Mouse (Mus musculus) liver, embryonic 15.5 days (tissue): Measurements from ENCODE around the gene H2-Ob. TPM values are rescaled to one million over a fixed set of nuclear protein-coding genes. Genes with fewer than 3 reads are reported as not detected.
"Not testable (repeated sequence)": the region's sequence is repeated elsewhere in the genome, so short reads cannot be mapped to it uniquely, and the experiment has no call there.

Experiments used
- ATAC-seq: fragments of 200-750 bp; cut with Nextera tagmentation; 2 replicates; pipeline ENCODE4 v1.8.0; 2017; ENCODE audit warnings: moderate number of reproducible peaks, mild to moderate bottlenecking, moderate library complexity; ENCODE audit not compliant: insufficient read depth
- H3K27ac ChIP-seq: fragments of 300-500 bp; sonication (generic); replicated peaks from 2 replicates; pipeline ENCODE4 v1.5.1; 2015; ENCODE audit warnings: mild to moderate bottlenecking, inconsistent platforms
- H3K27me3 ChIP-seq: fragments of 300-500 bp; sonication (generic); 2 replicates; pipeline ENCODE4 v1.6.1; 2015; ENCODE audit warnings: mild to moderate bottlenecking, inconsistent platforms
- H3K36me3 ChIP-seq: fragments of 300-500 bp; sonication (generic); replicated peaks from 2 replicates; pipeline ENCODE4 v1.6.1; 2015; ENCODE audit warnings: moderate library complexity, mild to moderate bottlenecking, inconsistent platforms
- H3K4me1 ChIP-seq: fragments of 300-500 bp; sonication (generic); replicated peaks from 2 replicates; pipeline ENCODE4 v1.6.1; 2015; ENCODE audit warnings: inconsistent platforms
- H3K4me2 ChIP-seq: fragments of 300-500 bp; sonication (generic); 2 replicates; pipeline ENCODE4 v1.6.1; 2015; ENCODE audit warnings: moderate library complexity, mild to moderate bottlenecking, inconsistent platforms
- H3K4me3 ChIP-seq: fragments of 300-500 bp; sonication (generic); replicated peaks from 2 replicates; pipeline ENCODE4 v1.5.1; 2015; ENCODE audit warnings: mild to moderate bottlenecking, inconsistent platforms
- H3K9ac ChIP-seq: fragments of 300-500 bp; sonication (generic); 2 replicates; pipeline ENCODE4 v1.6.1; 2015; ENCODE audit warnings: moderate library complexity, mild to moderate bottlenecking, inconsistent platforms
- H3K9me3 ChIP-seq: fragments of 300-500 bp; sonication (generic); replicated peaks from 2 replicates; pipeline ENCODE4 v1.6.1; 2016; ENCODE audit warnings: inconsistent platforms
- WGBS: fragments of 180-500 bp; shearing (Covaris S2); methylation state at CpG from one replicate; pipeline ENCODE4 v1.1.7; 2015; ENCODE audit warnings: mixed read lengths; ENCODE audit not compliant: insufficient replicate concordance; 5-methylcytosine and 5-hydroxymethylcytosine counted together
- polyA plus RNA-seq: library from polyadenylated mRNA; unstranded; fragments of >200 nt; fragmentation: Nextera tagmentation; extraction: Ambion mirVana; gene quantifications from 2 replicates; pipeline ENCODE4 v1.2.1, GENCODE M21; 2015

Gene H2-Ob
- polyA plus RNA-seq, 1 experiment from 2014 or later = 0.31 TPM

GRCm38 (mm10) chr17:34208421-34208820 lies 30.3 kb upstream of the H2-Ob start:
- H3K27me3 ChIP-seq = no peaks in the 10 kb centered on the region
- no peak overlapping the region for H3K4me3 ChIP-seq
- no peaks in the 10 kb centered on the region for H3K9me3 ChIP-seq
- no peak overlapping the region for H3K27ac ChIP-seq
- H3K9ac ChIP-seq = no peak overlapping the region
- H3K4me2 ChIP-seq = no peak overlapping the region
- WGBS = 30% methylated on average over 10 of the region's 10 CpGs
- H3K4me1 ChIP-seq = peaks cover 46% of the 10 kb centered on the region
- ATAC-seq = no peak
- no peaks in the 10 kb centered on the region for H3K36me3 ChIP-seq

GRCm38 (mm10) chr17:34209680-34210079 lies 29.0 kb upstream of the H2-Ob start:
- no peak for ATAC-seq
- Histone ChIP-seq H3K36me3 (no peaks in the 10 kb centered on the region), H3K9ac (no peak overlapping the region), H3K4me2 (no peak overlapping the region), H3K27me3 (peaks cover 4% of the 10 kb centered on the region; the same call in 1 of the 2 replicates), H3K4me1 (peaks cover 39% of the 10 kb centered on the region), H3K4me3 (no peak overlapping the region), H3K9me3 (no peaks in the 10 kb centered on the region), H3K27ac (no peak overlapping the region)
- WGBS = 36% methylated on average over 3 of the region's 3 CpGs

GRCm38 (mm10) chr17:34210599-34210998 lies 28.1 kb upstream of the H2-Ob start:
- H3K9ac ChIP-seq = no peak overlapping the region
- H3K27me3 ChIP-seq = peaks cover 4% of the 10 kb centered on the region; the same call in 1 of the 2 replicates
- no peaks in the 10 kb centered on the region for H3K9me3 ChIP-seq
- peak; percentile 82 for ATAC-seq
- no peak overlapping the region; the same call in 1 of the 2 replicates for H3K27ac ChIP-seq
- H3K4me2 ChIP-seq = no peak overlapping the region
- H3K4me1 ChIP-seq = peaks cover 30% of the 10 kb centered on the region
- H3K4me3 ChIP-seq = no peak overlapping the region
- whole genome bisulfite sequencing = 13% methylated on average over 3 of the region's 3 CpGs
- H3K36me3 ChIP-seq = no peaks in the 10 kb centered on the region

GRCm38 (mm10) chr17:34211746-34212365 lies 26.8 kb upstream of the H2-Ob start:
- WGBS = 25% methylated on average over 23 of the region's 23 CpGs
- Histone ChIP-seq H3K4me3 (no peak overlapping the region), H3K9me3 (no peaks in the 10 kb centered on the region), H3K36me3 (no peaks in the 10 kb centered on the region), H3K27ac (no peak overlapping the region), H3K27me3 (peaks cover 4% of the 10 kb centered on the region; the same call in 1 of the 2 replicates), H3K4me1 (peaks cover 20% of the 10 kb centered on the region; the same call in 1 of the 2 replicates), H3K9ac (no peak overlapping the region), H3K4me2 (no peak overlapping the region)
- ATAC-seq = no peak

- H3K4me2 ChIP-seq = no peak overlapping the region
- no peak overlapping the region for H3K9ac ChIP-seq
- no peaks in the 10 kb centered on the region for H3K9me3 ChIP-seq
- 74% methylated on average over 21 of the region's 21 CpGs for WGBS
- H3K36me3 ChIP-seq = no peaks in the 10 kb centered on the region
- H3K4me3 ChIP-seq = no peak overlapping the region
- no peak overlapping the region for H3K27ac ChIP-seq
- H3K4me1 ChIP-seq = peaks cover 20% of the 10 kb centered on the region; the same call in 1 of the 2 replicates
- ATAC-seq = no peak
- H3K27me3 ChIP-seq = peaks cover 4% of the 10 kb centered on the region; the same call in 1 of the 2 replicates
These were observed 24.8 kb upstream of the H2-Ob start for GRCm38 (mm10) chr17:34213936-34214335.

GRCm38 (mm10) chr17:34215176-34215575 lies 23.5 kb upstream of the H2-Ob start:
- no peaks in the 10 kb centered on the region for H3K9me3 ChIP-seq
- H3K4me3 ChIP-seq = no peak overlapping the region
- H3K36me3 ChIP-seq = no peaks in the 10 kb centered on the region
- H3K4me2 ChIP-seq = no peak overlapping the region
- ATAC-seq = no peak
- 76% methylated on average over 12 of the region's 12 CpGs for WGBS
- no peak overlapping the region for H3K27ac ChIP-seq
- no peak overlapping the region for H3K9ac ChIP-seq
- H3K27me3 ChIP-seq = peaks cover 4% of the 10 kb centered on the region; the same call in 1 of the 2 replicates
- H3K4me1 ChIP-seq = peaks cover 17% of the 10 kb centered on the region; the same call in 1 of the 2 replicates

GRCm38 (mm10) chr17:34217216-34217928 lies 21.3 kb upstream of the H2-Ob start:
- Histone ChIP-seq H3K27ac (no peak overlapping the region), H3K9me3 (no peaks in the 10 kb centered on the region), H3K27me3 (peaks cover 4% of the 10 kb centered on the region; the same call in 1 of the 2 replicates), H3K4me2 (no peak overlapping the region), H3K36me3 (no peaks in the 10 kb centered on the region), H3K4me1 (no peaks in the 10 kb centered on the region), H3K4me3 (no peak overlapping the region), H3K9ac (no peak overlapping the region)
- 59% methylated on average over 8 of the region's 8 CpGs for WGBS
- ATAC-seq = no peak

GRCm38 (mm10) chr17:34217986-34218385 lies 20.7 kb upstream of the H2-Ob start:
- no peaks in the 10 kb centered on the region for H3K4me1 ChIP-seq
- no peaks in the 10 kb centered on the region for H3K9me3 ChIP-seq
- H3K4me2 ChIP-seq = no peak overlapping the region
- H3K4me3 ChIP-seq = no peak overlapping the region
- H3K27ac ChIP-seq = no peak overlapping the region
- H3K9ac ChIP-seq = no peak overlapping the region
- peaks cover 4% of the 10 kb centered on the region; the same call in 1 of the 2 replicates for H3K27me3 ChIP-seq
- WGBS = 75% methylated on average over 5 of the region's 5 CpGs
- ATAC-seq = no peak
- H3K36me3 ChIP-seq = no peaks in the 10 kb centered on the region

- Histone ChIP-seq H3K9ac (no peak overlapping the region), H3K36me3 (no peaks in the 10 kb centered on the region), H3K4me2 (no peak overlapping the region), H3K4me1 (no peaks in the 10 kb centered on the region), H3K27ac (no peak overlapping the region), H3K9me3 (no peaks in the 10 kb centered on the region), H3K4me3 (no peak overlapping the region), H3K27me3 (peaks cover 4% of the 10 kb centered on the region; the same call in 1 of the 2 replicates)
- 79% methylated on average over 11 of the region's 11 CpGs for WGBS
- no peak for ATAC-seq
These were observed 20.0 kb upstream of the H2-Ob start for GRCm38 (mm10) chr17:34218675-34219074.

- not testable (repeated sequence) for H3K27ac ChIP-seq, H3K27me3 ChIP-seq, H3K9ac ChIP-seq, H3K4me2 ChIP-seq, H3K36me3 ChIP-seq, H3K4me1 ChIP-seq, ATAC-seq, H3K4me3 ChIP-seq, H3K9me3 ChIP-seq
- 78% methylated on average over 9 of the region's 11 CpGs for WGBS
These were observed 19.6 kb upstream of the H2-Ob start for GRCm38 (mm10) chr17:34219096-34219495.

- H3K27ac ChIP-seq, H3K4me2 ChIP-seq, H3K4me3 ChIP-seq, H3K36me3 ChIP-seq, H3K9me3 ChIP-seq, H3K9ac ChIP-seq, H3K27me3 ChIP-seq, H3K4me1 ChIP-seq, ATAC-seq: not testable (repeated sequence)
- WGBS = 85% methylated on average over 5 of the region's 7 CpGs
These were observed 18.9 kb upstream of the H2-Ob start for GRCm38 (mm10) chr17:34219801-34220200.
